Mouse (Mus musculus) kidney, adult 11 months (tissue): ENCODE data around the gene E2f2.

Experiments used
- DNase-seq: peaks from one replicate; pipeline ENCODE4 v3.0.0; 2022

The E2f2 gene

GRCm38 (mm10) chr4:136206033-136206893, 34.1 kb downstream of the E2f2 start, which contains the start of gene Asap3:
Gene Asap3 (plus strand): TSS chr4:136206365.
- peak; percentile 95 for DNase-seq

GRCm38 (mm10) chr4:136206943-136207342, 34.7 kb downstream of the E2f2 start:
- no peak for DNase-seq

GRCm38 (mm10) chr4:136210931-136211330, 38.7 kb downstream of the E2f2 start:
- DNase-seq, result no peak

GRCm38 (mm10) chr4:136213629-136214028, 41.4 kb downstream of the E2f2 start:
- peak; percentile 82 for DNase-seq

GRCm38 (mm10) chr4:136214828-136215227, 42.6 kb downstream of the E2f2 start:
- no peak for DNase-seq

GRCm38 (mm10) chr4:136215576-136215975, 43.4 kb downstream of the E2f2 start:
- DNase-seq, result peak; percentile 48

- no peak for DNase-seq
These were observed 44.9 kb downstream of the E2f2 start for GRCm38 (mm10) chr4:136217063-136217462.

GRCm38 (mm10) chr4:136218595-136219214, 46.5 kb downstream of the E2f2 start:
- DNase-seq, result peak; percentile 51

GRCm38 (mm10) chr4:136220133-136220775, 48.1 kb downstream of the E2f2 start:
- no peak for DNase-seq

- no peak for DNase-seq
These were observed 51.5 kb downstream of the E2f2 start for GRCm38 (mm10) chr4:136223549-136224239.

- no peak for DNase-seq
These were observed 52.0 kb downstream of the E2f2 start for GRCm38 (mm10) chr4:136224240-136224559.

GRCm38 (mm10) chr4:136224677-136225460, 52.7 kb downstream of the E2f2 start:
- no peak for DNase-seq

- DNase-seq, result no peak
These were observed 55.2 kb downstream of the E2f2 start for GRCm38 (mm10) chr4:136227408-136227807.

GRCm38 (mm10) chr4:136228640-136229039, 56.4 kb downstream of the E2f2 start:
- no peak for DNase-seq

- no peak for DNase-seq
These were observed 66.5 kb downstream of the E2f2 start for GRCm38 (mm10) chr4:136238669-136239068.

- no peak for DNase-seq
These were observed 66.9 kb downstream of the E2f2 start for GRCm38 (mm10) chr4:136239111-136239510.

- DNase-seq, result peak; percentile 63
These were observed 67.4 kb downstream of the E2f2 start for GRCm38 (mm10) chr4:136239622-136240021.

GRCm38 (mm10) chr4:136240123-136240522, 67.9 kb downstream of the E2f2 start:
- DNase-seq, result no peak

GRCm38 (mm10) chr4:136240955-136241354, 68.8 kb downstream of the E2f2 start:
- no peak for DNase-seq

GRCm38 (mm10) chr4:136242065-136242703, 70.0 kb downstream of the E2f2 start:
- DNase-seq, result no peak

- no peak for DNase-seq
These were observed 70.5 kb downstream of the E2f2 start for GRCm38 (mm10) chr4:136242728-136243127.

- DNase-seq, result no peak
These were observed 72.0 kb downstream of the E2f2 start for GRCm38 (mm10) chr4:136244208-136244607.
